Mouse (Mus musculus): Measurements from ENCODE around the gene Ostf1. TPM values are rescaled to one million over a fixed set of nuclear protein-coding genes. Genes with fewer than 3 reads are reported as not detected.

Ostf1 gene
- polyA plus RNA-seq, 1 experiment from 2014 or later: 46.1 TPM

GRCm38 (mm10) chr19:18577348-18577747, 54.3 kb downstream of the Ostf1 start:
- no peaks in the 10 kb centered on the region for H3K27me3 ChIP-seq (ENCODE audit: control insufficient read depth, insufficient read depth, low read length)
- WGBS: 79% methylated on average over 5 of the region's 5 CpGs
- no peak overlapping the region for H3K9ac ChIP-seq (ENCODE audit: low read length)
- H3K4me3 ChIP-seq (ENCODE audit: low read depth, low read length): no peak overlapping the region
- no peaks in the 10 kb centered on the region for H3K36me3 ChIP-seq (ENCODE audit: control insufficient read depth, insufficient read depth, low read length)
- H3K9me3 ChIP-seq (ENCODE audit: control insufficient read depth, low read length): no peaks in the 10 kb centered on the region
- no peak overlapping the region for H3K27ac ChIP-seq (ENCODE audit: low read depth, low read length)
- no peak overlapping the region for H3K4me2 ChIP-seq
- ATAC-seq (ENCODE audit: low FRiP score): no peak
- peak; percentile 56 for DNase-seq (ENCODE audit: low spot score, missing footprints)
- no peaks in the 10 kb centered on the region; the same call in 1 of the 2 replicates for H3K4me1 ChIP-seq (ENCODE audit: control insufficient read depth, insufficient read depth, low read length)

DNA sequence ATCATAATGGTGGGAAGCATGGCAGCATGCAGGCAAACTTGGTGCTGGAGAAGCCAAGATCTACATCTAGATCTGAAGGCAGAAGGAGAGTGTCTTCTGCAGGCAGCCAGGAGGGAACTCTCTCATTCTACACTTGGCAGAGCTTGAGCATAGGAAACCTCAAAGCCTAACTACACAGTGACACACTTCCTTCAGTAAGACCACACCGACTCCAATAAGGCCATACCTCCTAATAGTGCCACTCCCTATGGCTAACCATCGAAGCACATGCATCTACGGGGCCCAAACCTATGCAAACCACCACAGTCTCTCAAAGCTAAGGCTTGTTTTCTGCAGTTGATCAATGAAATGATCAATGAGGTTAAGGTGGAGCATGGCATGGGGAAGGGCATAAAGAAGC, 55.7 kb downstream of the Ostf1 start:
- ATAC-seq (ENCODE audit: low FRiP score): no peak
- peak; percentile 59 for DNase-seq (ENCODE audit: low spot score, missing footprints)
- WGBS: 93% methylated on average over 3 of the region's 3 CpGs

DNA sequence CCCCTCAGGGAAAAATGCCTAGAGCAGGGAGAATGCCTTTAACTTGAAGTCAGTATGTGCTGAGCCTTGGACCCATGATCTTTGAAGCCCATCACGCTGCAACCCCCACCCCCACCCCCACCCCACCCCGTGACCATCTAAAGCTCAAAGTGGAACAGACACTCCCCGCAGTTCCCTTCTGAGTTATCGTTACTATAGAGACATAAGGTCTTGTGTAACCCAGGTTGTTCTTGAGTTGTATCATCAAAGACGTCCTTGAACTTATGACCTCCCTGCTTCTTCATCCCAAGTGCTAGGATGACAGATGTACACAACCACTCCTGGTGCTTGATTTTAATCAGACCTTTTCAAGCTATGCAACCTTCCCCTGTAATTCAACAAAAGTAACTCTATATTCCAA, 57.7 kb downstream of the Ostf1 start:
- WGBS: 88% methylated on average over 5 of the region's 5 CpGs
- Histone ChIP-seq H3K4me1 (ENCODE audit: control insufficient read depth, insufficient read depth, low read length) (no peaks in the 10 kb centered on the region; the same call in 1 of the 2 replicates), H3K27ac (ENCODE audit: low read depth, low read length) (no peak overlapping the region), H3K9ac (ENCODE audit: low read length) (no peak overlapping the region), H3K4me3 (ENCODE audit: low read depth, low read length) (no peak overlapping the region), H3K4me2 (no peak overlapping the region), H3K9me3 (ENCODE audit: control insufficient read depth, low read length) (no peaks in the 10 kb centered on the region), H3K36me3 (ENCODE audit: control insufficient read depth, insufficient read depth, low read length) (no peaks in the 10 kb centered on the region), H3K27me3 (ENCODE audit: control insufficient read depth, insufficient read depth, low read length) (no peaks in the 10 kb centered on the region)
- DNase-seq (ENCODE audit: low spot score, missing footprints) (peak; percentile 37), ATAC-seq (ENCODE audit: low FRiP score) (no peak)

More for the DNA sequence above, 55.7 kb downstream of the Ostf1 start:
- H3K4me1 ChIP-seq (ENCODE audit: control insufficient read depth, insufficient read depth, low read length): no peaks in the 10 kb centered on the region; the same call in 1 of the 2 replicates
- no peaks in the 10 kb centered on the region for H3K27me3 ChIP-seq (ENCODE audit: control insufficient read depth, insufficient read depth, low read length)
- no peak overlapping the region for H3K4me3 ChIP-seq (ENCODE audit: low read depth, low read length)
- H3K9me3 ChIP-seq (ENCODE audit: control insufficient read depth, low read length): no peaks in the 10 kb centered on the region
- no peak overlapping the region for H3K9ac ChIP-seq (ENCODE audit: low read length)
- H3K27ac ChIP-seq (ENCODE audit: low read depth, low read length): no peak overlapping the region
- H3K36me3 ChIP-seq (ENCODE audit: control insufficient read depth, insufficient read depth, low read length): no peaks in the 10 kb centered on the region
- no peak overlapping the region for H3K4me2 ChIP-seq

GRCm38 (mm10) chr19:18573443-18573842, 58.2 kb downstream of the Ostf1 start:
- Histone ChIP-seq H3K27ac (ENCODE audit: low read depth, low read length) (no peak overlapping the region), H3K4me2 (no peak overlapping the region), H3K4me1 (ENCODE audit: control insufficient read depth, insufficient read depth, low read length) (no peaks in the 10 kb centered on the region; the same call in 1 of the 2 replicates), H3K4me3 (ENCODE audit: low read depth, low read length) (no peak overlapping the region), H3K9ac (ENCODE audit: low read length) (no peak overlapping the region), H3K27me3 (ENCODE audit: control insufficient read depth, insufficient read depth, low read length) (no peaks in the 10 kb centered on the region), H3K36me3 (ENCODE audit: control insufficient read depth, insufficient read depth, low read length) (no peaks in the 10 kb centered on the region), H3K9me3 (ENCODE audit: control insufficient read depth, low read length) (no peaks in the 10 kb centered on the region)
- DNase-seq (ENCODE audit: low spot score, missing footprints) (peak; percentile 72), ATAC-seq (ENCODE audit: low FRiP score) (no peak)
- WGBS: 79% methylated on average over 3 of the region's 3 CpGs

DNA sequence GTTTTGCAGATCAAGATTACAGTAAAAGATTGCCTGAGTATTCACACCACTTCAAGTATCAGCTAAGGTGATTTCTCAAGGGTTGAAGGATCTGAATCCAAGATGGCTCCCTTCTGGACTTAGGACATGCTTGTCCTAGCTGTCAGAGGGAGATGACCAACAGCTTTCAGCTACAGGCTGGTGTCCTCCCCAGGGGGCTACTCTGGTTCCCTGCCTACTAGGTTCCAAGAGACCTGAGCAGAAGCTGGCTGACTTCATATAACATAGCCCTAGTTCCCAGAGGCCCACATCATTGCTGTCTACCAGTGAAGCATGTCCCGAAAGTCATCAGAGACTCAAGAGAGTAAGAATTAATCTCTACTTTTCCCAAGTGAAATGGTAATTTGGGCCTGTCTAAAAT, 62.1 kb downstream of the Ostf1 start:
- Histone ChIP-seq H3K4me3 (ENCODE audit: low read depth, low read length) (no peak overlapping the region), H3K27me3 (ENCODE audit: control insufficient read depth, insufficient read depth, low read length) (no peaks in the 10 kb centered on the region), H3K4me1 (ENCODE audit: control insufficient read depth, insufficient read depth, low read length) (no peaks in the 10 kb centered on the region; the same call in 1 of the 2 replicates), H3K9me3 (ENCODE audit: control insufficient read depth, low read length) (no peaks in the 10 kb centered on the region), H3K4me2 (no peak overlapping the region), H3K27ac (ENCODE audit: low read depth, low read length) (no peak overlapping the region), H3K36me3 (ENCODE audit: control insufficient read depth, insufficient read depth, low read length) (no peaks in the 10 kb centered on the region), H3K9ac (ENCODE audit: low read length) (no peak overlapping the region)
- ATAC-seq (ENCODE audit: low FRiP score) (no peak), DNase-seq (ENCODE audit: low spot score, missing footprints) (no peak)
- 90% methylated on average over 1 of the region's 1 CpGs for WGBS

DNA sequence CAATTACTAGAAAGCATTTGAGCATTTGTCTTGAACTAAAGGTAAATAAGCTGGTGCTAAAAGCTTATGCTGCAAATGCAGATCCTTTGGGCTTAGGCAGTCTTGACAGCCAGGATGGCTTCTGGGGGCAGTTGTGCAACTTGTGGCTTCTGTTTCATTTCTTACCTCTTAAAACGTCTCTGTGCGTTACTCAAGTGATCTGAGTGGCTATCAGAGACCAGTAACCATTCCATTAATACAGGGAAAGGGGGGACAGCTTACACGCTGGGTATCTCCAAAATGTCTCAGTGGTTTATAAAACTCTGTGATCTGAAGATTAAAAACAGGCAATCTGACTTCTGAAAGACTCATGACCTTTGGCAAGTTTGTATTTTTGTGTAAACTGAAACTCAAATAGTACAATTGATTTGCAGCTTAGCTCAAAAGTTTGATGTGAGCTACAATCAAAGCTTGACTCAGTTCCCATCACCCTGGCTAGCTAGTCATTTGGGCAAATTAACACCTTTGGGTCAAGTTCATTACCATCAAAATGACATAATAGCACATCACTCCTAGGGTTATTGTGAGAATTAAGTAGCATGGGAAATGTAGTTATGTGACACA, 62.7 kb downstream of the Ostf1 start:
- no peaks in the 10 kb centered on the region; the same call in 1 of the 2 replicates for H3K4me1 ChIP-seq (ENCODE audit: control insufficient read depth, insufficient read depth, low read length)
- no peak overlapping the region for H3K27ac ChIP-seq (ENCODE audit: low read depth, low read length)
- no peaks in the 10 kb centered on the region for H3K36me3 ChIP-seq (ENCODE audit: control insufficient read depth, insufficient read depth, low read length)
- no peak overlapping the region for H3K4me3 ChIP-seq (ENCODE audit: low read depth, low read length)
- 85% methylated on average over 3 of the region's 3 CpGs for WGBS
- H3K9ac ChIP-seq (ENCODE audit: low read length): no peak overlapping the region
- DNase-seq (ENCODE audit: low spot score, missing footprints): peak; percentile 61
- no peak overlapping the region for H3K4me2 ChIP-seq
- ATAC-seq (ENCODE audit: low FRiP score): no peak
- no peaks in the 10 kb centered on the region for H3K9me3 ChIP-seq (ENCODE audit: control insufficient read depth, low read length)
- H3K27me3 ChIP-seq (ENCODE audit: control insufficient read depth, insufficient read depth, low read length): no peaks in the 10 kb centered on the region

DNA sequence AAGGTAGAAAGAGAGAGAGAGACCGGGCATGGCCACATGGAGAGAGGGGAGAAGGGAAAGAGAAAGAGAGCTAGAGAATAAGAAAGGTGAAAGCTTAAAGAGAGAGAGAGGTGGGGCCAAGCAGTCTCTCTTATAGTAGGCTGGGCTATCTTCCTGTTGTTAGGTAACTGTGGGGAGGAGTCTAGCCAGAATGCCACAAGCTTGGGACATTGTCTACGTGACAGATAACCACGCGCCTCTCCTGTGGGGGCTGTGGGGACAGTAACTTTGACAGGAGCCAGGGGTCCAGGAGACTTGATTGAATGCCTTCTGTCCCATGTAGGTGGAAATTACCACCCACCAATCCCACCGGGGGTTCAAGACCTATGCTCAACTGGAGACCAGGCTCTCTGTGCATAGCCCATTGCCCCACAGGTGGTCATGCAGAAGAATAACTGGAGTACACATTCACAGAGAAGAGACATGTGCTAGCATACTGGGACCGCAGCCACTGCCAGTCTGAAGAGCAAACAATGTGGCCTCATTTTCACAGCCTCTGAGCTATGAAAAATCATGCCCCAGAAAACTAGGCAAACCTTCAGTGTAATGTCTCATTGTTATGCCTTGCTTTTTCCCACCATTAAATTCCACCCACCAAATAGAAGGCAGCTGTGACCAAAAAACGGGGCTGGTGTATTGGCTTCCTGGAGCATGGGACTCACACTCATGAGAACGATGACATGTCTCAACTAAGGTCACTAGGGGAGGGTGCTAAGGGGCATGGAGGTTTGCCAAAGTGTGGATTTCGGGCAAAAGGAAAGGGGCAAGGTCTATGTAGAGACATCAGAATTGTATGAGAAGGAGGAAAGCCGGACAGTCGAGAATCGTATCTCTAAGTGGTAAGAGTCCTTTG, 63.4 kb downstream of the Ostf1 start:
- DNase-seq (ENCODE audit: low spot score, missing footprints) (no peak), ATAC-seq (ENCODE audit: low FRiP score) (no peak)
- 89% methylated on average over 12 of the region's 12 CpGs for WGBS
- Histone ChIP-seq H3K27me3 (ENCODE audit: control insufficient read depth, insufficient read depth, low read length) (no peaks in the 10 kb centered on the region), H3K4me2 (no peak overlapping the region), H3K27ac (ENCODE audit: low read depth, low read length) (no peak overlapping the region), H3K9me3 (ENCODE audit: control insufficient read depth, low read length) (no peaks in the 10 kb centered on the region), H3K36me3 (ENCODE audit: control insufficient read depth, insufficient read depth, low read length) (no peaks in the 10 kb centered on the region), H3K9ac (ENCODE audit: low read length) (no peak overlapping the region), H3K4me1 (ENCODE audit: control insufficient read depth, insufficient read depth, low read length) (no peaks in the 10 kb centered on the region), H3K4me3 (ENCODE audit: low read depth, low read length) (no peak overlapping the region)

DNA sequence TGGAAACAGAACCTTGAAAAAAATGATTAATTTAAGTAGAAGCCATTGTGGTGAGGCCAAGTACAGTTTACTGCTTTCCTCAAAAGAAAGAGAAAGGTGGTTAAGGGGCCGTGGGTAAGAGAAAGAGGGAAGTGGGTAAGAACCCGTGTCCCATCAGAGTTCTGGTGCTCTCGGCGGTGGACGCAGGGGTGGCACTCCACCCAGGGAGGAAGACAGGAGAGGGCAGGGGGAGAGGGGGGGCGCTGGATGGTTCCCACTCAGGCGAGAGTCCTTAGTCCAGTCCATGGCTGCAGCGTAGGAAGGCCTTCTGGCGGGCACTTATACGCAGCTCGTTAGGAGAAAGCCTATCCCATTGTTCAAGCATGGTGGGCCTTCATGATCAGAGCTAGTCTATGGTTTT, 64.1 kb downstream of the Ostf1 start:
- no peak overlapping the region for H3K9ac ChIP-seq (ENCODE audit: low read length)
- H3K36me3 ChIP-seq (ENCODE audit: control insufficient read depth, insufficient read depth, low read length): no peaks in the 10 kb centered on the region
- H3K4me1 ChIP-seq (ENCODE audit: control insufficient read depth, insufficient read depth, low read length): no peaks in the 10 kb centered on the region
- no peak overlapping the region for H3K4me2 ChIP-seq
- no peak overlapping the region for H3K27ac ChIP-seq (ENCODE audit: low read depth, low read length)
- ATAC-seq (ENCODE audit: low FRiP score): no peak
- DNase-seq (ENCODE audit: low spot score, missing footprints): peak; percentile 76
- no peaks in the 10 kb centered on the region for H3K27me3 ChIP-seq (ENCODE audit: control insufficient read depth, insufficient read depth, low read length)
- H3K4me3 ChIP-seq (ENCODE audit: low read depth, low read length): no peak overlapping the region
- 91% methylated on average over 11 of the region's 11 CpGs for WGBS
- no peaks in the 10 kb centered on the region for H3K9me3 ChIP-seq (ENCODE audit: control insufficient read depth, low read length)

DNA sequence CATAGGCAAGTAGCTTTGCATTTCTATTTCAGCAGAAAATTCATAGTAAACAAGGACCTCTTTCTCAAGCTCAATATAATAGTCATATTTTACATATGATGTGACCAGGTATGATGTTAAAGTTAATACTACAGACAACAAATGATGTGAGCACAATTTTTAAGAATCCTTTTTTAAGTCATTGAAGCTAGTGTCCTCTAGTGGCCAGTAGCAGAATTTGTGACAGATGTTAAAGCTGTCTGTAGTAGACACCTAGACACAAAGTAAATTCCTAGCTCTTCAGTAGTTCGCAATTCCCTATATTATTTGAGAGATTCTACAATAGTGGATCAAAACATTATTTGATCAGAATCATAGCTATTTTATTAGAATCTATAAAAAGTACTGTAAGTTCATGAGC, 73.9 kb downstream of the Ostf1 start:
- Histone ChIP-seq H3K27me3 (ENCODE audit: control insufficient read depth, insufficient read depth, low read length) (no peaks in the 10 kb centered on the region), H3K27ac (ENCODE audit: low read depth, low read length) (no peak overlapping the region), H3K36me3 (ENCODE audit: control insufficient read depth, insufficient read depth, low read length) (no peaks in the 10 kb centered on the region), H3K4me2 (no peak overlapping the region), H3K9me3 (ENCODE audit: control insufficient read depth, low read length) (no peaks in the 10 kb centered on the region), H3K4me3 (ENCODE audit: low read depth, low read length) (no peak overlapping the region), H3K9ac (ENCODE audit: low read length) (no peak overlapping the region), H3K4me1 (ENCODE audit: control insufficient read depth, insufficient read depth, low read length) (no peaks in the 10 kb centered on the region)
- no peak for DNase-seq (ENCODE audit: low spot score, missing footprints)
- WGBS: 90% methylated on average over 1 of the region's 1 CpGs
- ATAC-seq (ENCODE audit: low FRiP score): no peak
